Mouse (Mus musculus): ENCODE results near the gene Cdh3.

The Cdh3 gene

DNA sequence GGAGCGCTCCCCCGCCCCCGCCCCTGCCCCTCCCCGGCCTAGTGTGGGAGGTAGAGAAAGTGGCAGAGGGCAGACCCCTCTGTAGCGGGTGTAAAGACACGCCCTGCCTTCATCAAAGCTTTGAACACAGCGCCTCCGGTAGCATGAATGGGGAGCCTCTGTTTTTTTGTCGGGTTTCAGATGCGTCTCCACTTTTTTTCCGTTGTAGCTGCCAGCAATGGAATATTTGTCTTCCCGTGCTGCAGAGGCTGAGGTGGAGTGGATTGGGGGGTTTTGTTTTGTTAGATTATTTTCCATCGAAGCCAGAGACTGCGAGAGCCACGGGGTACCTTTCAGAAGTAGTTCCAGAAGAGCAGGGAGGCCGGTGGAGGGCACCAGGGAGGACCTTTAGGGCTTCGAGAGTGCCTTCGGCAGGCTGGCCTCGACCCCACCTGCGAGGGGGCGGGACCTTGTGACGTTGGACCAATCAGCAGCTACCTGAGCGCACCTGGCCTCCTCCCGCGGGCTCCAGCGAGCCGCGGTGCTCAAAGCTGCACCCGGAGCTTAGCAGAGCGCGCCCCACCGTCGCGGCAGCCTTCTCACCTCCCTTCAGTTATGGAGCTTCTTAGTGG lies at the start of gene Cdh3:
Cdh3 (plus strand) TSS at position 527 of the 611 bp plus-strand sequence.
- DNase-seq (ENCODE audit: low spot score in 2 of 2): no peak

DNA sequence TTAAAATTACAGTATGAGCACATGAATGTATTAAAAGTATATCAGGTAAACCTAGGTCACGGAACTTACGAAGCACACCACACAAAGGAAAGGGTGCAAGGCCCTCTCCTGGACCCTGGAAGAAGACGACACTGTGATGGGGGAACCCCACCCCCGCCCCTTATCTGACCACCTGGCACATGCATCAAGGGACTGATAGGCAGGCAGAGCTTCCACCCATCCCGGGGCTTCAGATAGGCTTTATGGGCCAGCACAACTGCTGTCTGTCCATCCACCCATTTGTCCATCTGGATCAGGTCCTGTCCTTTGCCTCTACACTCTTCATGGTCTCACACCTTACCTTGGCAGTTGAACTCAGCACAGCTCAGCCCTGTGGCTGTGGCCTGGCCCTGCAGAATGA lies 48.6 kb upstream of the Cdh3 start:
- no peak for DNase-seq (ENCODE audit: low spot score in 2 of 2)

DNA sequence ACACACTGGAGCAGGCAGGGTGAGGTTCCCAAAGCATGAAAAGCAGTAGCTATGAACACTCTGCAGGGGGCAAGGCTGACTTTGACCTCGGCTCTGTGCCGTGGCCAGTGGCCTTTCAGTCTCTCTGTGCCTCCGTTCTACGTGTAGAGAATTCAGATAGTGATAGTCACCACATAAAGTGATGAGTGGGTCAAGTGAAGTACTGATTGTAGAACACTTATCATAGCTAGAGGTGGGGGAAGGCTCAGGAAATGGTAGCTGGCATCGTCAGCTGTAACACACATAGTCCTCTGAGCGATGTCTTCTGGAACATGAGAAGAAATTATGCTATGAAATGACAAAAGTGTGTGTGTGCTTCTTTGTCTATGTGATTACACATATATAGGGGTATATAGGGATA lies 46.9 kb upstream of the Cdh3 start:
- DNase-seq (ENCODE audit: low spot score in 2 of 2): no peak

DNA sequence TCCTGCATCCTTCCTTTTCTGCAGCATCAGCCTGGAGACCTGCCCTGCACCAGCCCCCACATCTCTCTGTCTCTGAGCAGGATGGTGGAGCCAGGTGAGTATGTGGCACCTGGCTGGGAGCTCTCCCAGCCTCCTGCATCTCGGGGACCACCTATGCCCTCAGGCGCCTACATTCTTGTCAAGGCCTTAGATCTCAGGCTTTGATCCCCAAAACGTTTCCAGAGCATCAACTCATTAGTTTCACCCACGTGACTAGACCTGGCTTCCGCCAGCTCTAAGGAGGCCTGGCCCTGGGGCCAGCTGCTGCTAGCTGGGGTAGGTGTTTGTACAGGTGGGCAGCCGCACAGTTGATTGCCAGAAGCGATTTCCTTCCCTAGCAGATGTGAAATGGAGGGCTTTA lies 41.2 kb upstream of the Cdh3 start:
- no peak for DNase-seq (ENCODE audit: low spot score in 2 of 2)

DNA sequence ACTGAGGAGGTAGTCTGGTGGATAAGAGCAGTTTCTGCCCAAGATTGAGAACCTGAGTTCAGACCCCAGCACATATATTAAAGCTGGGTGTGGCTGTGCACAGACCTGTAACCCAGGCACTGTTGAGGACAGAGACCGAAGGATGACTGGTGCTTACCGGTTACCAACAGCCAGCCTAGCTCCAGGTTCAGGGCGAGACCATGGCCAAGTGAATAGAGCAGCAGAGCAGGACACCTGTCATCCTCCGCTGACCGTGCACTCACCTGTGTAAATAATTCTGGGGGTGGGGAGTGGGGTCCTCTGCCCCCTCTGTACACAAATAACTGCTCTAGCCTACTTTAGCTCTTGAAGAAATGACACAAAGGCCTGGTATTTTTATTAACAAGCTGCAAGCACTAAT lies 36.7 kb upstream of the Cdh3 start:
- DNase-seq (ENCODE audit: low spot score in 2 of 2): no peak

DNA sequence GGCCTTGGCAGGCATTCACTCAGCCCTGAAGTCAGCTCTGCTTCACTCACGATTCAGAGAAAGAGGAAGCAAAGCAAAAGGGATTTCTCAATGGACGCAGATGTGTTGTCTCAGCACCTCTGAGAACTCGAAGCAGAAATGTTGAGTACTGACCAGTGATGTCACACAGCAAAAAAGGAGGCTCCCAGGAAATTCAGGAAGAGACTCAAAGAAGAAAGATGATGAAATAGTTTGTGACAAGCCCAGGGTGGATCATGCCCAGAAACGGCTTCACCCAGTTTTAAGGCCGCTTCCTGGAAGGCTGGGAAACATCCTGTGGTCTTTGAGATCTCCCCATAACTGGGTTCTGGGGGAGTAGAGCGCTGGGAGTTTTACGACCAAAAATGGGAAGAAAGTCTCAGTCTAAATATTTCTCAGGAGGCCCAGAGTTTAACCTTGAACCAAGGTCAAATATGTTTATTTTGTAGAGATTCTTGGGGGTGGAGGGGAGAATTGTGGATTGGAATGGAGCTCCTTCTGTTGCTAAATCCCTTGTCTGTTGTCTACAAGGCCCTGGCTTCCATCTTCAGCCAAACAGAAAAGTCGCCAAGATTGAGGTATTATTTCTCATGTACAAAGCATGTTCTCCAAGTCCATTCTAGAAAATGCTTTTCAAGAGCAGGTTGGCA lies 10.5 kb upstream of the Cdh3 start, which contains the start of gene 6030452D12Rik:
6030452D12Rik (plus strand) TSS at position 505 of the 668 bp plus-strand sequence.
- no peak for DNase-seq (ENCODE audit: low spot score in 2 of 2)

DNA sequence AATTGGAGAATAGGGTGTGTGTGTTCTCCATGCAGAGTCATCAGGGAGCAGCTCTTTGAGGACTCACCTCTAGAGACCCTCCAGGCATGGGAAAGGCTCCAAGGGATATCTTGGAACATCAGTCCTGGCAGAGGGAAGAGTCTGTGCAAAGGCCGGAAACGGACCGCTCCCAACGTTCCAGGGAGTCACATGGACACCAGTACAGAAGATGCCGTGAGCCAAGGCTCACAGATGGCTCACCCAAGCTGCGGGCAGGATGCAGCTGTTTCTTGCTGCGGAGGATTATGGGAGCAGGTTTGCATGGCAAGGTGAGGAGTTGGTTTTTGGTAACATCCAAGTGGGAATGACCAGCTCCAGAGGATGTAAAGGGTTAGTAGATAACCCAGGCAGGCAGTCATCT lies 6.5 kb upstream of the Cdh3 start:
- DNase-seq (ENCODE audit: low spot score in 2 of 2): no peak

DNA sequence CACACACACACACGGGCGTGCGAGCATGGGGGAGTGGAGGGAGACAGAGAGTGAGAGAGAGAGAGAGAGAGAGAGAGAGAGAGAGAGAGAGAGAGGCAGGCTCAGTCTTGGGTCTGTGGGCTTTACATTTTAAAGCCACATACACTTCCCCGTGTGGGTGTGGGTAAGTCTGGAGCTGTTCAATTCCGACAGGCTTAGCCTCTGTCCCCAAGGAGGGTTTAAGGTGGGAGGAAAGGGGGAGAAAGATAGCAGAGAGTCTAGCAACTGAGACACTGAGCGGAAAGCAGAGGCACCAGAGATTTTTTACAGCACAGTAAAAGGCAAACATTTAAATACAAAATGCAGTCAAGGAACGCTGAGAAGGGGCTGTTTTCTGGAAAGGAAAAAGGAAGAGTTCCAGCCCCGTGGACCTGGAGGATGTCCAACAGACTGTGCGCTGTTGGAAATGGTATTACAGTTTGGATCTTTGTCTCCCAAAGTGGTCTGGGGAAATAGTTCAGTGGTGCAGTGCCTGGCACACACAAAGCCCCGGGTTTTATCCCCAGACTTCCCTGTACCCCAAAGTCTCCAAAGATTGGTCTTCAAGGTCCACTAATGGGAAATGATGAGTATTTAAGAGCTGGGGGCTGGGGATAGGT lies 5.2 kb upstream of the Cdh3 start:
- DNase-seq (ENCODE audit: low spot score in 2 of 2): no peak

DNA sequence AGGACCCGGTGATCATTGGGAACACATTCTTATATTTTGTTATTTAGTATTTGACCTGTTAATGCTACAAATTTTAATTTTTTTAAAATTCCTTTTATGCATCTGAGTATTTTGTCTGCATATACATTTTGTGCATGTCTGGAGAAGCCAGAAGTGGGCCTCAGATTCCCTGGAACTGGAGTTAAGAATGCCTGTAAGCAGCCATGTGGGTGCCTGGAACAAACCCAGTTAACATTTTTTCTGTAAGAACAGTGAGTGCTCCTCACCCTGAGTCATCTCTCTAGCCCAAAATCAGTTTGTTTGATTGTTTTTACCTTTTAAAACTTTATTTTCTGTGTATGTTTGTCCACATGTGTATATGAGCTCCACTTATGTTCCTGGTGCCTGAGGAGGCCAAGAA lies 4.6 kb upstream of the Cdh3 start:
- no peak for DNase-seq (ENCODE audit: low spot score in 2 of 2)

DNA sequence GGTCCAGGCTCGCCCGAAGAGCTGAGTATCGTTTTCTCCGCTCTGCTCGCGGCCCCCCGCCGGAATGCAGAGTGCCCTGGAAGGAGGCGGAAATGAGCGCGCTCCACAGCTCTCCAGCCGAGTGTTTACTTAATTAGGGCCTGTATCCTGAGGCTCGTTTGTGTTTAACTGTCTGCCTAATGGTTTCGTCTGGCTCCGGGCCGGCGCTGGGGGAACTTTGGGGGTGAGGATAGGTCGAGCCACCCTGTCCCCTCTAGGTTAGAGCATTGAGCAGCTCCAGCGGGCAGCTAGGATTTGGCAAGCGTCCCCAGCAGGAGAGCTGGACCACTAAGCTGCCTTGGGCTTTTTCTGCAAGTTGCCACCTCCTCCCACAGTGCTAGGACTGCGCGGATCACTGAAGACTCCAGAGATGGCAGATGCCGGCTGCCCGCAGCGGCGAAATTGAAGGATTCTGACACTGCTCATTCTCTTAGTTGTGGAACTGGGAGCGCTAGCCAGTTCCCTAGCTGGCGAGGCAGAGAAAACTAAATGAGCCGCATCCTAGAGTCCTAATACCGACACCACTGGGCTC lies 2.8 kb upstream of the Cdh3 start:
- peak in 1 of 2 experiments; percentile 15 for DNase-seq (ENCODE audit: low spot score in 2 of 2)

DNA sequence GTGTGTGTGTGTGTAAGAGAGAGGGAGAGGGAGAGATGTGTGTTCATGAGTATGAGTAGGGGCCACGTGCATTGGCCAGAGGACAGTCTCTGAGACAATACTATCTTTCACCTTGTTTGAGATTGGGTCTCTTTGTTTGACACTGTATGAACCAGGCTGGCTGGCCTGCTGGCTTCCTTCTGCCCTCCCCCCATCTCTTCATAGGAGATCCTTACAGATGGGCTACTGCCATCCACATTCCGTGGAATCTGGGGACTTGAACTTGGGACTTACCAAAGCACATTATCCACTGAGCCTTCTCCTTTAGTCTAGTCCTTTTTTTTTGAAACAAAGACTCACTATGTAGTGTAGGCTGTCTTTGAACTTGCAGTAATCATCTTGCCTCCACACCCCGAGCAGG lies 2.2 kb upstream of the Cdh3 start:
- no peak for DNase-seq (ENCODE audit: low spot score in 2 of 2)

DNA sequence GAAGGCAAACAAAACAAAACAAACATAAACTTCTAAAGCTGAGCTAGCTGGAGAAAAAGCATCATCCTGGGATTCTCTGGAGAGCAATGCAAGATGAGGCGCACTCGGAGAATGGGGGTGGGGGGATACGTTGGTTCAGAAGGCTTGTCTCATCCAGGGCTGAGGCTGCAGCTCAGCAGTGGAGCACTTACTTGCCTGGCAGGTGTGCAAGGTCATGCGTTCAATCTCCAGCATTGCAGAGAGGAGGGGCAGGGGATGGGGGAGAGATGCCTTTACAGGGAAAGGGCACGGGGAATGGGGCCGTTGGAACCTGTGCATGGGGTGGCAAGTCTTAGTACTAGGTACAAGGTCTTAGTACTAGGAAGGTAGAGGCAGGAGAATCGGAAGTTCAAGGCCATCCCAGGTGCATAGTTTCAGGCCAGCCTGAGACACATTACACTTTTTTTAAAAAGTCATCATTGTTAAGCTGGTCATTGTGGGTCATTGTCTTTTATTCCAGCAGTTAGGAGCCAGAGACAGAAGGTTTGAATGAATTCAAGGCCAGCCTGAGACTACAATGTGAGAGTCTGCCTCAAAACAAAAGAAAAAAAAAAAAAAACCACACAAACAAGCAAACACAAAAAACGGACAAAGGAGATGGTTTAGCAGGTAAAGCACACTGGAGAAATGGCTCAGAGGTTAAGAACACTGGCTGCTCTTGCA lies 1.5 kb upstream of the Cdh3 start:
- DNase-seq (ENCODE audit: low spot score in 2 of 2): no peak

DNA sequence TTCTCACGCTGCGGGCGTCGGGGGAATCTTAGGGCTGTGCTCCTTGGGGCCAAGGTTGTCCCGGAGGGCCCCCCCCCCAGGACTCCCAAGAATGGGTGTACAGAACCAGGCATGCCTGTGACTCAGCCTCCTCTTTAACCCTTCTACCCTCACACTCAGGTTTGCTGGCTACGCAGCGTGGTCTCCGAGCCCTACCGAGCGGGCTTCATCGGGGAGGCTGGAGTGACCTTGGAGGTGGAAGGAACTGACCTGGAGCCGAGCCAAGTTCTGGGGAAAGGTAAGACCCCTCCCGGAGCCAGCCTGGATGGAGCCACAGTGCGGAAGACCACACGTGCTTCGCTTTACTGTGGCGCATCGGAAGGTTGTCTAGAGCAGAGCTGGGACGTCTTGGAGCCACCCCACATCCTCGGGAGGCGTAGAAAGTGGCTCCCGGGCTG lies 392 bp downstream of the Cdh3 start:
- DNase-seq (ENCODE audit: low spot score in 2 of 2): no peak

DNA sequence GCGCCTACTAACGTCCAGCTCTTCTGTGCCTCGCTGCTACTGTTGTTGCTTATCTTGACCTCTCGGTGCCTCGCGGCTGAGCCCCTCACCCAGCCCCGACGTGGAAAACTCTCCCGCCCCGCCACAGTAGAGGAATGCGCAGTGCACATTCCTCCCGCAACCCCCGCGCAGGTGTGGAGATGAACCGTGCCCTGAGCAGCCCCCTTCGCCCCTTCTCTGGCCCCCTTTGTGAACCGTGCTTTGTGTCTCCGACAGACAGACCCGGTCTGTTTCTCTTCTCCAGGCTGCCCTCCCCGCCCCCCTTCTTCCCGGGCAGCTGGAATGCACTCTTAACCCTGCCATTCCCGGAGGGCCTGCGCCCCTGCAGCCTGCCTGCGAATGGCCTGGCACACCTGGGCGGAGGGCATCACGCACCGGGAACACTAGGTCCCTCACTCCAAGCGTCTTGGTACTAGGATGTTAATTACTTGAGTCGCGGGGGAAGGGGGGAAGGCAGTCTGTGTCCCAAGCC lies 895 bp downstream of the Cdh3 start:
- no peak for DNase-seq (ENCODE audit: low spot score in 2 of 2)

DNA sequence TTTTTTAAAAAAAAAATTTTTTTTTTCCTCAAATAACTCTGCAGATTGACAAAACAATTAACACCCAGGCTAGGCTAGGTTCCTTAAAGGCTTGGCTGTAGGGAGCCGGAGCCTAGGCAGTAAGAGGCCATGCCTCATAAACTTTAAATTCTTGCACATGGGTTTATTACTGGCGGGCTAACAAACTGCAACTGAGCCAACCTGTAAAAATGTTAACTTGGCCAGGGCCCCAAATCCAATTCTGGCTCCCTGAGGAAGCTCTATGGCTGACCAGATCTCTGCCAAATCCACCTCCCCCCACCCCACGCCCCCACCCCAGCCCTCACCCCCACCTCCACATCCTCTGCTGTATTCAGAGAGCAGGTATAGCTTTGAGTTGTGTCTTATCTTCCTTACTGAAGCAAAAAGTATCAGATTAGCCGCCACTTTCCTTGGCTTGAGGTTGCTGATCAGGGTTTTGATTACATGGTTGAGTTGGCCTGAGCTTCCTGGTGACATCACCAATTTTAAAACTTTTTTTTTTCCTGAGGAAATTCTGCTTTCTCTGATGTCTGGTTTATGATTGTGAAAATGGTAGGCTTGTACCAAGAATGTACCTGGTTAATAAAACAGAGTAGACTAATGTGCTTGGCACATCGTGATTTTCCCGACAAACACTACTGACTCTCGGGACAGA lies 1.9 kb downstream of the Cdh3 start:
- no peak for DNase-seq (ENCODE audit: low spot score in 2 of 2)

DNA sequence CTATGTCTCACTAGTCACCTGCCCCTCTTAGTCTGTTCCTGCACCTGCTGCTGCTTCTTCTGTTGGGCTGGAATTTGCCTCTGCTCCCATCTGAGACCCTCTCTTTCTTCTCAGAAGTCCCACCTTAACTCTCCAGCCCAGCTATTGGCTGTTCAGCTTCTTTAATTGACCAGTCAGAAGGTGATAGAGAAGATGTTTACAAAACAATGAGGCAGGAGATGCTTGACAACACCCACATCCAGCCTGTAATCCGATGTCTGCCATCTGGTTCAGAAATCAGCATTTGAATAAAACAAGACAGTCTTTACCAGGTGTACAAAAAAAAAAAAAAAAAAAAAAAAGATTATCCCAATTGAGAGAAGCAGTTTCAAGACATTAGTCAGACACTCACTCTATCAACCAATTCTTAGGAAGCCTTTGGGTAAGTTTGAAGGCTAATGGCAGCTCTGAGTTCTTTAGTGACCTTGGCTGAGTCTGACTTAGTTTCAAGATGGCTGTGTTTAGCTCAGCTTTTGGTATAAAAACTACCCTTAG lies 5.3 kb downstream of the Cdh3 start:
- no peak for DNase-seq (ENCODE audit: low spot score in 2 of 2)

DNA sequence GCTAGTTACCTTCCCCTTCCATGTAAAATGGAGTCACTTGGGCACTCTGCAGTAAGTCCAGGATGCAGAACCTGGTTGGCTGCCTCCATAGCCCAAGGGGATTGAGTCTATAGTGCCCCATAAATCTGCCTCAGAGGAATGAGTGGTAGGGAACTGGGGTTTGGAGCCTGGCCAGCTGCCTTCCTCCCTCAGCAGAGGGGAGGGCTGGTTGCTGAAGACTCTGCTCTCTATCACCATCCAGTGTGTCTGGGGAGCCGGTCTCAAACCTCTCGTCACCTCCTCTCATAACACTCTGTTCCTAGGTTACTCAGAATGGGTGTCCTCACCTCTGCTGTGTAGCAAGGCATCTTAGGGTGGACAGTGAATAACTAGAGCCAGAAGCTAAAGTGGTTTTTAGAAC lies 5.9 kb downstream of the Cdh3 start:
- DNase-seq (ENCODE audit: low spot score in 2 of 2): no peak

DNA sequence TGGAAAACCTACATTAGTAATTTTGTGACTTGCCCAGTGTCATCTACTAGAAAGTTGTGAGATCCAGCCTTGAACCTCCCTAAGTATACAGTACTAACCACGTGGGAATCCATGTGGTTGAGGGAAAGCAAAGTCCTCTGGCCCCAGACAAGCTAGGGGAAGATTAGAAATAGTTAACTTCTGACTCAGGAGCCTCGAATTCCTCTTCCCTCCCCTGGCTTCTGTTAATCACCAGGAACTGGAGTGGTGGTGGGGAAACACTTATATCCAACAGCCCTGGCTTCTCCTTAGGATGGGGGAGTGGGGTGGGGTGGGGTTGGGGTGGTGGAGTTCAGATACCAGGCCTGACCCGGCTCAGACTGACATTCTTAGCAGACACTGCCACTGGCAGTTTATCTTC lies 8.1 kb downstream of the Cdh3 start:
- DNase-seq (ENCODE audit: low spot score in 2 of 2): no peak

DNA sequence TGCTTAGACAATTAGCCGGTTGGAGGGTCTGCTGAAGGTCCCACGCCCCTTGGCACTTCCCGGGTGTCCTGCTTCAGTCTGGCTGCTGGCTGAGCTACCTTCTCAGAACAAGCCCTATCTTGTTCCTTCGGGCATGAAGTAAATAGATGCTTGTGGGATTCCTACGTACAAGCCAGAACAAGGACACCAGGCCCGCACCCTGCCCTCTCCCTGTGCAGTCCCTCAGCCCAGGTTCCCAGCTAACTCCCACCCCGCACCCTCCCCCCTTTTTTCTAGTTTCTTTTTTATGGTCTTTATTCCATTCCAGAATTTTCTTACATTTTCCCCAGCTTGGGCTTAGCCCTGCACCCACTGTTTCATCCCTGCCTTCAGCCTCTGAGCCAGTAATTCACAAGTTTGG lies 9.9 kb downstream of the Cdh3 start:
- no peak for DNase-seq (ENCODE audit: low spot score in 2 of 2)

DNA sequence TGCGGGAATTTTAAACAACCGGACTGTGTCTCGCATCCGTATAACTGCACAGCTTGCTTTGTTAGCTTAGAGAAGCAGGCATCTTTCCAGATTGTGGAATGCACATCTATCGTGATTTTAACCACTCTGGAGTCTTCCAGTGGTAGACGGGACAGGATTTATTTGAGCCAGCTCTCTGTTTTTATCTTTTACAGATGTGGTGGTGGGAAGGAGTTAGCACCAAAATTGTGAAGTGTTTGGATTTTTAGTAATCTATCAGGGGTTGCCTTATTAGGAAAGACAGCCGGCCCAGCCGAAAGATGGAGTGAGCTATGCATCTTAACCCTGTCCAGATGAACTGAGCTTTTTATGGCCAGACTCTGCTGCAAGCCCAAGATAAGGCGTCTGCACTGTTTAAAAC lies 11.2 kb downstream of the Cdh3 start:
- no peak for DNase-seq (ENCODE audit: low spot score in 2 of 2)

DNA sequence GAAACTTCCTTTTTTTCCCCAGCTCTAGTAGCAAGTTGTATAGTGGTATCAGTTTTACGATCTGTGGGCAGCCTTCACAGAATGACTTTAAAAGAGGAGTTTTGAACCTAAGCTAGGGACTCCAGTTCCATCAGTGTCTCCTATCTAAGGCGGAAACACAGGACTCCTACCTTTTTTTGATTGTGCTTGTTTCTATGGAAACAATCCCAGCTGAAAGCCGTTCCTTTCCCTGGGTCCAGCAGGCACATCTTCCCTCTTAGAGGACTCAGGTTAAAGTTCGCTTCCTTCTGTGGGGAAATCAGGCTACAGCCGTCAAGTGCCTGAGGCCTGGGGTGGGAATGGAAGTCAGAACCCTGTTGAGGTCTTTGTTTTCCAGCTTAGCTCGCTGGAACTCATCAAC lies 16.0 kb downstream of the Cdh3 start:
- no peak for DNase-seq (ENCODE audit: low spot score in 2 of 2)

Data from frontal cortex, postnatal 10 days (tissue).